Mouse (Mus musculus) E14TG2a.4 (cell line): ENCODE measurements around the gene Eif3l.

ENCODE experiments used
- CTCF ChIP-seq: conservative IDR thresholded peaks from 2 replicates; pipeline ENCODE4 v1.5.1; 2014; ENCODE audit warnings: low read length
- NANOG ChIP-seq: IDR thresholded peaks from 2 replicates; pipeline ENCODE4 v1.6.1; 2014; ENCODE audit warnings: borderline replicate concordance, low read length, mixed read lengths
- POU5F1 ChIP-seq: IDR thresholded peaks from 2 replicates; pipeline ENCODE4 v1.6.1; 2014; ENCODE audit warnings: low read length, borderline replicate concordance

- TF ChIP-seq CTCF (no peak), NANOG (no peak), POU5F1 (no peak)
These were observed 56.5 kb downstream of the Eif3l start for GRCm38 (mm10) chr15:79131442-79131841.
